Mouse (Mus musculus) central nervous system, embryonic 11.5 days (tissue): Measurements from ENCODE around the gene Gm20532. TPM values are rescaled to one million over a fixed set of nuclear protein-coding genes. Genes with fewer than 3 reads are reported as not detected.

Source experiments
- polyA plus RNA-seq: library from polyadenylated mRNA; depleted of rRNA; stranded (reverse); fragments of >200 nt; gene quantifications from 2 replicates; pipeline ENCODE4 v1.2.3, GENCODE M21; 2012; rRNA removed

Gene Gm20532
- not detected in 2 replicates for polyA plus RNA-seq

DNA sequence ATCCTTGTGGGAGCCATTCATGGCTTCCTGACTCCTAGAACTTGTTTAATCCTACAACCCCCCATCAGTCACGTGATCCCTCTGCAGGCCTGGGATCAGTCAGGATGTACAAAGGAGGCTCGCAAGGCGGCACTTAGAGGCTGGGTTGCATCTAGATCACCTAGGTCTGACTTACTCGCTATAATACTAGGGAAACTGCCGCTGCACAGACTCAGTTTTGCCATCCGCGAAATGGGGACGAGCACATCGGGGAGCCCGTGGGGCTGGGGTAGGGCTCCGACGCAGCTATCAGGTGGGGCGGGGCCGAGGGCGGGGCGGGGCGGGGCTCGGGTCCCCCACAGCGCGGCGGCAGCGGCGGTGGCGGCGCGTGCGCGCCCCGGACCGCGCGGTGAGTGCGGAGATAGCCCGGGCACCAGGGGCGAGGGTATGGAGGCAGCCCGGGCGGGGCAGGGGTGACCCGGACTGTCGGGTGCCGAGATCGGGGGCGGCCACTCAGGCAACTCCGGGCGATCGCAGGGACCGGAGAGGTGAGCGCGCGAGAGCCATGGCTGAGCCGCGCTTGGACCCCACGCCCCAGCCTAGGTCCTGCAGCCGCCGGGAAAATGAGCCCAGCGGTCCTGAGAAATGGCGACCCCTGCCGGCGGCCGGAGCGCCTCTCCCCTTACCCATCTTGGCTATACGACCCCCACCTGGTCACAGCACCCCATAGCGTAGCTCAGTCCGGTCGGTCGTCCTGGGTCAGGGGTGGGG, at the start of gene Gm20532:
TSS of gene Gm20532 (plus strand) at position 346 of the 750 bp plus-strand sequence.

DNA sequence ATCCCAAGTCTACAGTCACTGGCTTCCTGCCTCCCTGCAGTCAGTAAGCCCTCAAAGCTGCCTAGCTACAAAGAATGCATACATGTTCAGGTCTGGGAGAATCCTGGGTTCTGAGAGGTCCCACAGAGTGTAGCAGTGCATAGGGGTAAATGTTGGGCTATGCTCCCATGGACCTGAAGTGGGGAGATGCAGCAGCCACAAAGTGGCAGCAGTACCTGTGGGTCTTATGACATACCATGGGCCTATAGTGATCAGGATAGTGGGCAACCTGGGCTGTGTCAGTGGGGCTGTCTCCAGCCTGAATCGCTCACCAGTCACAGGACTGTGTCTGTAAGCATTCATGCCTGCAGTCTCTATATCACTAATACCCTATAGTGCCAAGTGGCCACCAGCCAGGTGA, 6.7 kb upstream of the Gm20532 start, which contains the start of gene Egfl7:
TSS of gene Egfl7 (plus strand) at position 301 of the 400 bp plus-strand sequence.

DNA sequence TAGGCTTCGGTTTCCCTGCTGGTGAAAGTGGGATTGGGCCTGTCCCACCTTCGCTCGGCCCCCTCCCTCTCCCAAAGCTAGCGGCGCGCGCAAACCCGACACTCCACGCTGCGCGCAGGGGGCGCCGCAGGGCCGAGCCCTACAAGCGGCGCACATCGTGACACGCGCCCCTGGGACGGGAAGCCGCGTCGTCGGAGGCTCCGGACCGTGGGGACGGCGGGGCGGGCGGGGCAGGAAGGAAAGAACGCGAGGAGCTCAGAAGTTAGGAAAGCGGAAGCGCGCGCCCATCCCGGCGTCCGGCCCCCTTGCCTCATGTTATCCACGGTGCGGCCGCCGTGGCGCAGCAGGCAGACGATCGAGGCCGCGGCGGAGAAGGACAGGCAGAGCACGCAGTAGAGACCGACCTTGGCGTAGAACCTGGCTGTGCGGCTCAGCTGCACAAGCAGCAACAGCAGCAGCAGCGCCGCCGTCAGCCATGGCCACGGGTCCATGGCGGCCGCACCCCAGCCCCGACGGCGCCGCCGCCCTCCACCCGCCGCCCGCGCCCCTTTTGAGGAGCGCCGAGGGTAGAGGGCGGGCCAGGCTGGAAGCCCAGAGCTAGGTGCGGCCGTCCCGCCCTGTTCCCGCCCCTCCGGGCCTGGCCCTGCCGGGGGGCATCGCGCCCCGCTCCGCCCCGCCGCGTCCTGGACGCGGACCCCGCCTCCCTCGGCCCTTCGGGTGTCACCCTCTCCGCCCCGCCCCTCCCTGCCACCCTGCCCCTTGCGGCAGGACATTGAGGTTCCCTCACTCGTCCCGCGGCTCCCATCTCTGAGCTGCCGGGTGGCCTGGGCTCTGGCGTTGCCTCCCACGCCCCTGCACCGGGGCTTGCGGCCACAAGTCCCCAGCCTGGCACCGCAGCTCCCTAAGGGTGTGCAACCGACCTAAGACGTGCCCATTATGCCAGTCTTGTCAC, 17.6 kb downstream of the Gm20532 start, which contains the start of gene Agpat2:
TSS of gene Agpat2 (minus strand) at position 698 of the 952 bp plus-strand sequence.

GRCm38 (mm10) chr2:26627921-26628739, 41.7 kb downstream of the Gm20532 start, which contains the start of gene Fam69b:
Fam69b (plus strand) TSS chr2:26628457.

GRCm38 (mm10) chr2:26671182-26671581, 84.7 kb downstream of the Gm20532 start, which contains the start of gene Lcn4:
Lcn4 (minus strand) TSS chr2:26671282.

Other genes with a start within 250 kb of the Gm20532 start
- 29.9 and 41.4 TPM in 2 replicates for gene Dnlz, start 234.5 kb upstream of the Gm20532 start, polyA plus RNA-seq
- gene Card9, start 225.7 kb upstream of the Gm20532 start, polyA plus RNA-seq: 2.5 and 3.2 TPM in 2 replicates
- gene Snapc4, start 206.0 kb upstream of the Gm20532 start, polyA plus RNA-seq: 38.3 and 45.5 TPM in 2 replicates
- 171 and 203 TPM in 2 replicates for gene Entr1, start 197.3 kb upstream of the Gm20532 start, polyA plus RNA-seq
- 113 and 121 TPM in 2 replicates for gene Pmpca, start 197.3 kb upstream of the Gm20532 start, polyA plus RNA-seq
- gene Inpp5e, start 177.4 kb upstream of the Gm20532 start, polyA plus RNA-seq: 37.1 and 43.5 TPM in 2 replicates
- gene Sec16a, start 141.4 kb upstream of the Gm20532 start, polyA plus RNA-seq: 36.5 and 43.9 TPM in 2 replicates
- 38.0 and 39.8 TPM in 2 replicates for gene Notch1, start 70.0 kb upstream of the Gm20532 start, polyA plus RNA-seq
- 105 and 158 TPM in 2 replicates for gene Egfl7, start 6.6 kb upstream of the Gm20532 start, polyA plus RNA-seq
- 5.7 and 11.7 TPM in 2 replicates for gene Agpat2, start 17.8 kb downstream of the Gm20532 start, polyA plus RNA-seq
- 28.6 and 42.2 TPM in 2 replicates for gene Fam69b, start 41.8 kb downstream of the Gm20532 start, polyA plus RNA-seq
- gene Lcn4, start 84.6 kb downstream of the Gm20532 start, polyA plus RNA-seq: not detected in 2 replicates